Mouse (Mus musculus): ENCODE data around the gene Pomgnt2. TPM values are rescaled to one million over a fixed set of nuclear protein-coding genes. Genes with fewer than 3 reads are reported as not detected.

Gene Pomgnt2
- polyA plus RNA-seq, 1 experiment from 2014 or later, result 42.0 TPM

DNA sequence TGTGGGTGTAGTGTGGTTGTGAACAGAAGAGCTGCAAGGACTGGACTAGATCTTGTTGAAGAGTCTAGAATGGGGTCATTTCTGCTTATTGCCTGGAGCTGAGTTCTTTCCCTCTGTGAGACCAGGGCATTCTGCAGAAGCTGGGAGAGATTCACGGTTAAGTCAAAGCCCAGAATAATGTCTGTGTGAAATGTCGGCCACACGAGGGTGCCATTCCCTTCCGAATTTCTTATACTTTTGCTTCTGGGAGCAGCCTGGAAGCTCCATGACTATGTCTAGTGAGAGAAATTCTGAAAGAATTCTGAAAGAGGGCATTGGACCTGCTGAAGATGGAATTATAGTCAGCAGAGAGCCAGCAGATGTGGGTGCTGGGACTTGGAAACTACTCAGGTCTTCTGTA lies 49.1 kb downstream of the Pomgnt2 start:
- Histone ChIP-seq H3K27ac (ENCODE audit: low read length) (no peak overlapping the region), H3K27me3 (ENCODE audit: control insufficient read depth, insufficient read depth, low read depth, low read length) (no peaks in the 10 kb centered on the region), H3K4me3 (ENCODE audit: low read depth, low read length) (no peak overlapping the region), H3K9me3 (replicated peaks; ENCODE audit: control insufficient read depth, low read length, poor library complexity, severe bottlenecking) (no peaks in the 10 kb centered on the region), H3K4me2 (ENCODE audit: low read length) (no peak overlapping the region), H3K36me3 (ENCODE audit: control insufficient read depth, insufficient read depth, low read length) (no peaks in the 10 kb centered on the region), H3K4me1 (ENCODE audit: control insufficient read depth, insufficient read depth, low read length) (peaks cover 2% of the 10 kb centered on the region), H3K9ac (ENCODE audit: low read depth, low read length) (no peak overlapping the region)
- 0 out of 2 replicates have a peak, but pooled peaks have one; percentile 28 for ATAC-seq
- 4% methylated on average over 4 of the region's 4 CpGs for WGBS

DNA sequence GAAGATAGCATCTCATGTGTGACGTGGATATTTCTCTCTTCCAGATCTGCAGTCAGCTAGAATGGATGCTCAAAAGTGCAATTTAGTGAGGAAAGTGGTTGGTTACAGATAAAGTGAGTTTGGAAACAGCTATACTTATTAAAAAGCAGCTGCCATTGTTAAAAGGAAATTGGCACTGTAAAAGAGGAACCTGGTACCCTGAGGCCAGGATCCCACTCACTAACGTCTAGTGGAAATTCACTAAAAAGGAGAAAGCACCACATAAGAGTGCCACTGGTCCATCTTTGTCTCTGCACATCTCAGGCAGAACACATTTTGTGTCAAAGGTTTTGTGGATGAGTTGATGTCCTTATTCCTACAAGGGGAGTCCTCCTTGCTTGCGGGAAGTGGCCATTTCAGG lies 53.3 kb downstream of the Pomgnt2 start:
- Histone ChIP-seq H3K9me3 (replicated peaks; ENCODE audit: control insufficient read depth, low read length, poor library complexity, severe bottlenecking) (no peaks in the 10 kb centered on the region), H3K4me3 (ENCODE audit: low read depth, low read length) (no peak overlapping the region), H3K27ac (ENCODE audit: low read length) (no peak overlapping the region), H3K4me2 (ENCODE audit: low read length) (no peak overlapping the region), H3K27me3 (ENCODE audit: control insufficient read depth, insufficient read depth, low read depth, low read length) (no peaks in the 10 kb centered on the region), H3K36me3 (ENCODE audit: control insufficient read depth, insufficient read depth, low read length) (no peaks in the 10 kb centered on the region), H3K4me1 (ENCODE audit: control insufficient read depth, insufficient read depth, low read length) (no peaks in the 10 kb centered on the region), H3K9ac (ENCODE audit: low read depth, low read length) (no peak overlapping the region)
- ATAC-seq, result no peak
- 80% methylated on average over 3 of the region's 3 CpGs for WGBS

DNA sequence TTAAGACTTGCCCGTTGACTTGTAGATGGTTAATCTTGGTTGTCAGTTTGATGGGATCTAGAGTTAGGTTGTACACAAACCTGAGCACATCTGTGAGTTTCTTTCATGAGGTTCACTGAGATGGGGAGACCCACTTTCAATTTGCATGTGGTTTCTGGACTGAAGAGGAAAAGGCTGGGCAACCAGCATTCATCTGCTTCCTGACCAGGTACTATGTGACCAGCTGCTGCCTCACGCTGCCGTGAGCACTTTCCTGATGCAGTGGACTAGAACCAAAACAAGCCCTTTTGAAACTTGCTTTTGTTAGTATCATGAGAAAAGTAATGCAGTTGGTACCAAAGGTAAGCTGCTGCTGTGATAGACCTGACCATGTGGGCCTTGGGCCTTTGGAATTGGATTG lies 53.9 kb downstream of the Pomgnt2 start:
- no peak for ATAC-seq
- H3K4me2 ChIP-seq (ENCODE audit: low read length), result no peak overlapping the region
- no peaks in the 10 kb centered on the region for H3K27me3 ChIP-seq (ENCODE audit: control insufficient read depth, insufficient read depth, low read depth, low read length)
- no peak overlapping the region for H3K9ac ChIP-seq (ENCODE audit: low read depth, low read length)
- H3K36me3 ChIP-seq (ENCODE audit: control insufficient read depth, insufficient read depth, low read length), result no peaks in the 10 kb centered on the region
- H3K4me1 ChIP-seq (ENCODE audit: control insufficient read depth, insufficient read depth, low read length), result no peaks in the 10 kb centered on the region
- no peaks in the 10 kb centered on the region for H3K9me3 ChIP-seq (replicated peaks; ENCODE audit: control insufficient read depth, low read length, poor library complexity, severe bottlenecking)
- H3K4me3 ChIP-seq (ENCODE audit: low read depth, low read length), result no peak overlapping the region
- whole genome bisulfite sequencing, result 88% methylated on average over 3 of the region's 3 CpGs
- no peak overlapping the region for H3K27ac ChIP-seq (ENCODE audit: low read length)

DNA sequence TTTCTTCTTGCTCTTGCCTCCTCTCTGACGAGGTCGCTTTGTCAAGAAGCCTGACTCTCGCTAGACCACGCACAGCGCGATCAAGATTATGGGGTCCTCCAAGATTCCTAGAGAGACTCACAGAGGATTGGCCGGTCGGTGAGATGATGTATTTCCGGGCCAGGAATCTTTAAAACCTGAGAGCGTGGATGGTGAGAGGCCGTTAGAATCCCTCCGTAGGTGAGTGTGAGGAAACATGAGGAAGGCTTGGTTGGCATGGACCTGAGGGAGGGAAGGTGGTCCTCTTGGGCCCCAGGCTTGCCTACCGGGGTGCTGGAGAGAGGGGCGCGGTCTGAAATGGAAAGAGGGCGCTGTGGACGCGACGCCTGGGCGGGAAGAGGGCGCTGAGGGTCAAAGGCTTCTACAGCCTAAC lies 59.0 kb downstream of the Pomgnt2 start:
- Histone ChIP-seq H3K4me1 (ENCODE audit: control insufficient read depth, insufficient read depth, low read length) (no peaks in the 10 kb centered on the region), H3K27ac (ENCODE audit: low read length) (peak overlapping the region; percentile 66), H3K36me3 (ENCODE audit: control insufficient read depth, insufficient read depth, low read length) (no peaks in the 10 kb centered on the region), H3K4me3 (ENCODE audit: low read depth, low read length) (peak overlapping the region; percentile 47), H3K27me3 (ENCODE audit: control insufficient read depth, insufficient read depth, low read depth, low read length) (no peaks in the 10 kb centered on the region), H3K9ac (ENCODE audit: low read depth, low read length) (peak overlapping the region; percentile 55), H3K9me3 (replicated peaks; ENCODE audit: control insufficient read depth, low read length, poor library complexity, severe bottlenecking) (no peaks in the 10 kb centered on the region), H3K4me2 (ENCODE audit: low read length) (peak overlapping the region; percentile 54)
- ATAC-seq, result peak; percentile 81
- 62% methylated on average over 21 of the region's 21 CpGs for WGBS

DNA sequence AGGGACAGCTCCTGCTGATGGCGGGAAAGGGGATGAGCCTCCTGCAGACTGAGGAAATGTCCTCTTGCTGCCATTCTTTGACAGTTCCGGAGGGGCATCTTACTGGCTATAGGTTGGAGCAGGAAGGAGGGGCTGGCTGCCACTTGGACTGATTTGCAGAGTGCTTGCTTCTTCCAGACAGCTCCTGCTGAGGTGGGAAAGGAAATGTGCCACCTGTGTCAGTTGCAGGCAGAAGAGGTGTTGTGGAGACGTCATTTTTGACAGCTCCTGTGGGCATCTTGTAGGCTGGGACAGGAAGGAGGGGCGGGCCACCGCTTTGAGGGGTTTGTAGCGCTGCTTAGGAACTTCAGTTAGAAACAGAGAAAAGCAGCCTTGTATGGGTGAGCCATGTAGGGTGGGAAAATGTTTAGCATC lies 59.5 kb downstream of the Pomgnt2 start:
- peak overlapping the region; percentile 54 for H3K4me2 ChIP-seq (ENCODE audit: low read length)
- H3K9ac ChIP-seq (ENCODE audit: low read depth, low read length), result peak overlapping the region; percentile 55; the same call in 1 of the 2 replicates
- ATAC-seq, result peak; percentile 68
- WGBS, result 71% methylated on average over 6 of the region's 6 CpGs
- H3K4me3 ChIP-seq (ENCODE audit: low read depth, low read length), result peak overlapping the region; percentile 47
- H3K36me3 ChIP-seq (ENCODE audit: control insufficient read depth, insufficient read depth, low read length), result no peaks in the 10 kb centered on the region
- no peaks in the 10 kb centered on the region for H3K27me3 ChIP-seq (ENCODE audit: control insufficient read depth, insufficient read depth, low read depth, low read length)
- peak overlapping the region; percentile 66 for H3K27ac ChIP-seq (ENCODE audit: low read length)
- no peaks in the 10 kb centered on the region for H3K9me3 ChIP-seq (replicated peaks; ENCODE audit: control insufficient read depth, low read length, poor library complexity, severe bottlenecking)
- H3K4me1 ChIP-seq (ENCODE audit: control insufficient read depth, insufficient read depth, low read length), result no peaks in the 10 kb centered on the region

DNA sequence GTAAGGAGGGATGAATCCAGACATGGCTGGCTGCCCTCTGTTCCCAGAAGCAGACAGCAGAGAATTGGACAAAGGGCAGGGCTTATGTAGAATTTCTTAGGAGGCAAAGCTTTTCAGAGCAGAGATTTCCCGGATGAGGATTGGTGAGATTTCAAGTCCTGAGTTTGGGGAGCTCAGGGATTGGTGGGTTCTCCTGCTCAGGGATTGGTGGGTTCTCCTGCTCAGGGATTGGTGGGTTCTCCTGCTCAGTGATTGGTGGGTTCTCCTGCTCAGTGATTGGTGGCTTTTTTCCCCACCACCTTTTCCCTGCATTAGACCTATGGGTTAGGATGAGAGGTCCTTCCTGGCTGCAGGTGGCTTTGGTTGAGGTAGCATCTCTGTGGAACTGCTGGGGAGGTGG lies 60.0 kb downstream of the Pomgnt2 start:
- Histone ChIP-seq H3K27ac (ENCODE audit: low read length) (peak overlapping the region; percentile 66), H3K4me3 (ENCODE audit: low read depth, low read length) (peak overlapping the region; percentile 47; the same call in 1 of the 2 replicates), H3K36me3 (ENCODE audit: control insufficient read depth, insufficient read depth, low read length) (no peaks in the 10 kb centered on the region), H3K4me2 (ENCODE audit: low read length) (peak overlapping the region; percentile 54), H3K27me3 (ENCODE audit: control insufficient read depth, insufficient read depth, low read depth, low read length) (no peaks in the 10 kb centered on the region), H3K9ac (ENCODE audit: low read depth, low read length) (no peak overlapping the region; the same call in 1 of the 2 replicates), H3K9me3 (replicated peaks; ENCODE audit: control insufficient read depth, low read length, poor library complexity, severe bottlenecking) (no peaks in the 10 kb centered on the region), H3K4me1 (ENCODE audit: control insufficient read depth, insufficient read depth, low read length) (no peaks in the 10 kb centered on the region)
- ATAC-seq, result peak; percentile 86
- WGBS, result 56% methylated on average over 1 of the region's 1 CpGs

DNA sequence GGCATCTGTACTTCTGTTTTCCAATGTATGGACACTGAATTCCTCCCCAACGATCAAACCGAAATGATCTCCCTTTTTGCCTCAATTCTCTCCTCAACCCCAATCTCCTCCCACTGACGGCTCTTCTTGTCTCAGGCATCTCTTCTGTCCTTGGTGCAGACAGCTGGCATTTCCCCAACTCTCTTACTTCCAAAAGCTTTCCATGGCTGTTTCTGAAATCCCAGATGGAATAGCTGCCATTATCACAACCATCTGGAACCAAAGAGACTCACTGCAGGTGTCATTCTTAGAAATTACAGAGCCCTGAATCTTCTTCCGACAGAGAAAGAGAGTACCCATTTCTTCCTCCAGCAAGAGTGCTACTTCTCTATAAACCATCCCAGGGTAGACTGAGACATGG lies 62.1 kb downstream of the Pomgnt2 start:
- no peaks in the 10 kb centered on the region for H3K36me3 ChIP-seq (ENCODE audit: control insufficient read depth, insufficient read depth, low read length)
- H3K27me3 ChIP-seq (ENCODE audit: control insufficient read depth, insufficient read depth, low read depth, low read length), result no peaks in the 10 kb centered on the region
- H3K4me3 ChIP-seq (ENCODE audit: low read depth, low read length), result no peak overlapping the region
- H3K4me2 ChIP-seq (ENCODE audit: low read length), result no peak overlapping the region
- no peak overlapping the region for H3K27ac ChIP-seq (ENCODE audit: low read length)
- 83% methylated on average over 4 of the region's 4 CpGs for WGBS
- ATAC-seq, result no peak
- no peaks in the 10 kb centered on the region for H3K9me3 ChIP-seq (replicated peaks; ENCODE audit: control insufficient read depth, low read length, poor library complexity, severe bottlenecking)
- no peaks in the 10 kb centered on the region for H3K4me1 ChIP-seq (ENCODE audit: control insufficient read depth, insufficient read depth, low read length)
- H3K9ac ChIP-seq (ENCODE audit: low read depth, low read length), result no peak overlapping the region

Other genes starting within 250 kb of the Pomgnt2 start
- 21.1 and 23.6 TPM in 2 replicates for gene Zfp651, start 237.8 kb downstream of the Pomgnt2 start, polyA plus RNA-seq (2015; fragmentation: Nextera tagmentation; extraction: Ambion mirVana)
- gene Klhl40, start 219.5 kb downstream of the Pomgnt2 start, polyA plus RNA-seq (2015; fragmentation: Nextera tagmentation; extraction: Ambion mirVana), result 1.5 and 1.6 TPM in 2 replicates
- gene Hhatl, start 204.6 kb downstream of the Pomgnt2 start, polyA plus RNA-seq (2015; fragmentation: Nextera tagmentation; extraction: Ambion mirVana), result 0.16 TPM in 1 of 2 replicates, not detected in the other
- 5.1 and 6.8 TPM in 2 replicates for gene Ccdc13, start 157.6 kb downstream of the Pomgnt2 start, polyA plus RNA-seq (2015; fragmentation: Nextera tagmentation; extraction: Ambion mirVana)
- 143 and 154 TPM in 2 replicates for gene Higd1a, start 138.7 kb downstream of the Pomgnt2 start, polyA plus RNA-seq (2015; fragmentation: Nextera tagmentation; extraction: Ambion mirVana)
- gene Ackr2, start 98.8 kb downstream of the Pomgnt2 start, polyA plus RNA-seq (2015; fragmentation: Nextera tagmentation; extraction: Ambion mirVana), result 3.2 and 3.3 TPM in 2 replicates
- gene Cyp8b1, start 80.8 kb downstream of the Pomgnt2 start, polyA plus RNA-seq (2015; fragmentation: Nextera tagmentation; extraction: Ambion mirVana), result not detected in 2 replicates
- gene Fam198a, start 46.1 kb downstream of the Pomgnt2 start, polyA plus RNA-seq (2015; fragmentation: Nextera tagmentation; extraction: Ambion mirVana), result 1.5 and 2.6 TPM in 2 replicates
- 93.0 and 95.4 TPM in 2 replicates for gene Snrk, start 120.2 kb upstream of the Pomgnt2 start, polyA plus RNA-seq (2015; fragmentation: Nextera tagmentation; extraction: Ambion mirVana)

All from midbrain, embryonic 16.5 days (tissue).